ENCODE assay signal across 8 mouse cellular contexts in the genomic region with DNA sequence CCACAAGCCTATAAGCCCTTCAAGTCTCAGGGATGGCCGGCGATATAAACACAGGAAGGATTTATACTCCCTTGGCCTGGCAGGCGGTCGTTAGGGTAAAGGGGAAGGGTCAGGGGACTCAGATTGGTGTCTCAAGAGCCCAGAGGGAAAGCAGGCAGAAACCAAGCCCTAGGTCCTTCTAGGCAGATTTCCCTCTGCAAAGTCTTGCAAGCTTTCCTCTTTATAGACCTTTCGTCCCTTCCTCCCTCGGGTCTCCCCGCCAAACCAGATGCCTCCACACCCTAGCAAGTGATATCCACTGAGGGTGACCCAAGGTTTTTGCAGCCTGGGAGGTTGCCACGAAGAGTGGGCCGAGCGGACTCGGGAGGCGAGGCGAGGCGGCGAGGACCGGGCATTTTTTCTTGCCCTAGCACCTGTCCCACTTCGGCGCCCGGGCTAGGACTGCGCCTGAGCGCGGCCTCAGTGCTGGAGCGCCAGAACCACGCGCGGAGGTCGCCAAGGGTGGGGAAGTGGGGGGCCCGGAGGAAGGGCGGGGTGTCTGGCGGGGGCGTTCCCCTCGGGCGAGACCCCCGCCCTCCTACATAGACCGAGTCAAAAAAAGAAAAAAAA. TPM values are rescaled to one million over a fixed set of nuclear protein-coding genes. Genes with fewer than 3 reads are reported as not detected.
DNase-seq lines count a peak whose midpoint lies in the region; ATAC-seq and TF ChIP-seq lines count a peak whose summit lies in the region.

No protein-coding gene starts in this region.

- no peaks in the 10 kb centered on the region; the same call in 1 of the 2 replicates for H3K79me2 ChIP-seq in liver, adult 2 months (ENCODE audit: control insufficient read depth, insufficient read depth, low read length)

- H3K27me3 ChIP-seq in liver, adult 2 months (ENCODE audit: control insufficient read depth, insufficient read depth, low read length), result no peaks in the 10 kb centered on the region
- no peaks in the 10 kb centered on the region for H3K27me3 ChIP-seq in forebrain, embryonic 14.5 days (replicated peaks; ENCODE audit: control insufficient read depth, insufficient read depth, low read length)
- H3K27me3 ChIP-seq in liver, embryonic 16.5 days (ENCODE audit: control insufficient read depth, insufficient read depth, low read depth, low read length), result peaks cover 17% of the 10 kb centered on the region

- H3K9ac ChIP-seq in liver, adult 2 months (ENCODE audit: low read depth, low read length), result peak overlapping the region; percentile 81
- H3K9ac ChIP-seq in forebrain, embryonic 14.5 days (ENCODE audit: low read length), result peak overlapping the region; percentile 57
- H3K9ac ChIP-seq in liver, embryonic 16.5 days (ENCODE audit: low read depth, low read length), result peak overlapping the region; percentile 63; the same call in 1 of the 2 replicates

- H3K4me2 ChIP-seq in forebrain, embryonic 14.5 days (ENCODE audit: low read length), result peak overlapping the region; percentile 67
- peak overlapping the region; percentile 88 for H3K4me2 ChIP-seq in liver, embryonic 16.5 days (ENCODE audit: low read depth, low read length)

- WGBS in liver, adult 2 months, result 10% methylated on average over 29 of the region's 35 CpGs
- WGBS in forebrain, embryonic 14.5 days, result 21% methylated on average over 35 of the region's 35 CpGs
- 17% methylated on average over 35 of the region's 35 CpGs for WGBS in liver, embryonic 16.5 days (ENCODE audit: insufficient replicate concordance)

- no peaks in the 10 kb centered on the region for H3K9me3 ChIP-seq in forebrain, embryonic 14.5 days (replicated peaks; ENCODE audit: control insufficient read depth, low read length)
- H3K9me3 ChIP-seq in liver, embryonic 16.5 days (replicated peaks; ENCODE audit: control insufficient read depth, low read length), result no peaks in the 10 kb centered on the region

- H3K4me1 ChIP-seq in liver, adult 2 months (ENCODE audit: control insufficient read depth, insufficient read depth, low read length), result peaks cover 7% of the 10 kb centered on the region; the same call in 1 of the 2 replicates
- H3K4me1 ChIP-seq in forebrain, embryonic 14.5 days (ENCODE audit: control insufficient read depth, insufficient read depth, low read length), result no peaks in the 10 kb centered on the region
- peaks cover 8% of the 10 kb centered on the region for H3K4me1 ChIP-seq in liver, embryonic 16.5 days (ENCODE audit: control insufficient read depth, low read depth, low read length)

- ATAC-seq in forebrain, embryonic 14.5 days, result no peak
- no peak for ATAC-seq in liver, embryonic 16.5 days (ENCODE audit: low read depth)

- H3K36me3 ChIP-seq in liver, adult 2 months (ENCODE audit: control insufficient read depth, insufficient read depth, low read length), result no peaks in the 10 kb centered on the region
- no peaks in the 10 kb centered on the region for H3K36me3 ChIP-seq in forebrain, embryonic 14.5 days (ENCODE audit: control insufficient read depth, insufficient read depth, low read length)
- H3K36me3 ChIP-seq in liver, embryonic 16.5 days (ENCODE audit: control insufficient read depth, insufficient read depth), result no peaks in the 10 kb centered on the region

- DNase-seq in liver, adult 2 months (ENCODE audit: extremely low read depth, low read depth, low spot score), result no peak
- no peak for DNase-seq in liver
- DNase-seq in adrenal gland, postnatal 36 days, result peak; percentile 25 to 40
- no peak for DNase-seq in forebrain, embryonic 14.5 days (ENCODE audit: low spot score)
- DNase-seq in induced T-regulatory cell, adult 2 months (ENCODE audit: low read depth), result peak; percentile 35
- DNase-seq in retina, postnatal 1 day, result peak; percentile 20
- DNase-seq in frontal cortex, adult 2 months (ENCODE audit: extremely low spot score in 1 of 2, low spot score in 1 of 2), result no peak

- peak overlapping the region; percentile 35 for H3K27ac ChIP-seq in liver, adult 2 months (replicated peaks; ENCODE audit: insufficient read depth, low read depth, low read length)
- no peak overlapping the region for H3K27ac ChIP-seq in forebrain, embryonic 14.5 days (ENCODE audit: low read depth, low read length)
- no peak overlapping the region for H3K27ac ChIP-seq in liver, embryonic 16.5 days (ENCODE audit: low read length)

- no peak for TF ChIP-seq CTCF in liver, adult 2 months (IDR thresholded peaks at IDR 0.05; ENCODE audit: low read depth, low read length)

- H3K4me3 ChIP-seq in liver, adult 2 months (ENCODE audit: insufficient read depth, low read depth, low read length), result peak overlapping the region; percentile 83
- peak overlapping the region; percentile 43 for H3K4me3 ChIP-seq in forebrain, embryonic 14.5 days (ENCODE audit: low read depth, low read length)
- H3K4me3 ChIP-seq in liver, embryonic 16.5 days (ENCODE audit: low read depth, low read length), result peak overlapping the region; percentile 75

- TF ChIP-seq POLR2A in liver, adult 2 months (IDR thresholded peaks at IDR 0.05; ENCODE audit: extremely low read depth, insufficient read depth, low read length), result no peak

RNA-seq across cellular contexts. Expression of gene Bcorl1, which starts 0.6 kb away (rescaled TPM):
- 1.7 and 2.8 TPM in 2 replicates for total RNA-seq in liver, adult 2 months (2014; rRNA removed)
- polyA plus RNA-seq in liver, adult 2 months (2012; rRNA removed), result 1.6 and 2.2 TPM in 2 replicates
- total RNA-seq in adrenal gland, postnatal 36 days (2021), result 10 to 100 TPM in 1 of 2 experiments, 1 to 10 TPM in 1; 9.8 to 11.2 TPM
- 4.7 and 6.6 TPM in 2 replicates for polyA plus RNA-seq in forebrain, embryonic 14.5 days (2014; fragmentation: Nextera tagmentation; extraction: Ambion mirVana)
- 2.7 and 3.2 TPM in 2 replicates for polyA plus RNA-seq in liver, embryonic 16.5 days (2015; fragmentation: Nextera tagmentation; extraction: Ambion mirVana)
- polyA plus RNA-seq in frontal cortex, adult 2 months (2012; rRNA removed), result 8.0 and 9.2 TPM in 2 replicates

Comparison
In these comparisons a context has a peak if more than half of its experiments do, and no peak if none do; other contexts are left out.
1. DNase-seq: peak in adrenal gland, postnatal 36 days (2 of 2), induced T-regulatory cell, adult 2 months (single experiment) and retina, postnatal 1 day (single experiment); none in liver, adult 2 months (single experiment), liver (single experiment), forebrain, embryonic 14.5 days (single experiment) and frontal cortex, adult 2 months (0 of 2).
2. Peak in every context shown above with its lines, with median percentiles within 50 percentile points of each other: H3K4me3 ChIP-seq and H3K9ac ChIP-seq.